Mouse (Mus musculus) left cerebral cortex, adult 11 months (tissue): Measurements from ENCODE around the gene Fnip1.

Source experiments
- DNase-seq: peaks from one replicate; pipeline ENCODE4 v3.0.0; 2022; ENCODE audit warnings: low spot score

Gene Fnip1

DNA sequence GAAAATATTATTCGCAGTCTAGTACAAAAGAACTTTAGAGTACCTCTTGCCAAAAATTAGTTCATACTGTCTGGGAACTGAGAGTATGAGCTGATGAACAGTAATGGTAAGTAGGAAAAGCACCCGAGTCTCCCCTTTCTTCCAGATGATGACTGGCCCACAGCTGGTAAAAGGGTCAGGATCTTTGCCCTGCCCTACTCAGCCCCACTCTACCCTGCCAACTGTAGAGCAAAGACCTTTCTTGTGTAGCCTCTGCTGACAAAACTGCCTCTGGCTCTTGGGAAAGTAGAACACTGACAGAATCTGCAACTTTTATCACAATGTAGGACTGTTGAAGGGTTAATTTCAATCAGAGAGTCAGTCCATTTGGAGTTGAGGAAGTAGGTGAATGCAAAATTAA, 117.0 kb downstream of the Fnip1 start:
- no peak for DNase-seq

DNA sequence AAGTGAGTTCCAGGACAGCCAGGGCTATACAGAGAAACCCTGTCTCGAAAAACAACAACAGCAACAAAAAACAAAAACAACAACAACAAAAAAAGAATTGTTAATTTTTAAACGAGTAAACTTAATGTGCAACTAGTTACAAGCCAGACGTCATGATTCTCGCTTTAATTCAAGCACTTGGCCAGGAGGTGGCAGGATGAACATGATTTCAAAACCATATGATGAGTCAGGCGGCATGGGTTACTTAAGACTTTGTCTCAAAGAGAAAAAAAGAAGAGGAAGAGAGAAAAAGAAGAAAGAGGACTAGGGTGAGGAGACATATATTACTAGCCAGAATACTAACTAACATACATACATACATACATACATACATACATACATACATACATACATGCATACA, 124.8 kb downstream of the Fnip1 start:
- DNase-seq = no peak
